Mouse (Mus musculus): ENCODE measurements at regions not wholly inside any gene's neighbourhood (a gene's known extent, or its start where the extent isn't known, plus 50 kb on each side); places are given as distances from the start of the nearest gene placed in this dataset.

DNA sequence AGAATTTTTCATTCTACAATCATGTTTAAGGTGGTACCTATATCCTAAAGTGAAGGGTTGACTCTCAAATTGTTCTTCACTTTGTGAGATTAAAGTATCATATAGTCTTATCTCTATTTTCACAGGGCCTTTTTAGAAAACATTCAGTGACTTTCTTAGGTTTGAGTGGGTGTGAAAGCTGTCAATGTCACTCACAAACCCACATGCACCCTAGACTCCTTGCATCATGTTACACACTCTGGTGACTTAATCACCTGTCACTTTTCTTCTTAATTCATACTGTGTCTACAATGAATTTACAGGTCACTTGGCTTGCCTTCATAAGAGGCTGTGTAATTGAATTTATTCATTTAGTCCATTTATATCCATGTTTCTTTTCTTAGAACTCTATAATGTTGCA lies 1026.8 kb upstream of the Alcam start:
- DNase-seq (ENCODE audit: low spot score), result no peak

DNA sequence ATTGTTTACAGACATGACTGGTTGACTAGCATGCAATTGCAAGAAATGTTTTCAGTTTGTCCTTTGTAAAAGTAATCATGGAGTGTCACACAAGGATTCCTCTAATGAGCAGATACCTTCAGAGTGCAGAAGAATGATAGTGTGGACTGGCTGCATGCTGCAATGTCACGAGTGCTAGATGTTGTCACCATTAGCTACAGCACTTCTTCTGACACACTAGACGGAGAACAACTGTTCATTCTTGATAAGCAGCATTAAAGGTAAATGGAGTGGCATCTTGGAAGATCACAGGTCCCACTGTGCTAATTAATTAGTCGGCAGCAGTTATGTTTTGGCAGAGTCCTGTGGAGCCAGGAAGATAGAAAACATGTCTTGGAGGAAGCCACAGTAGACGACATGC lies 985.6 kb upstream of the Alcam start:
- no peak for DNase-seq (ENCODE audit: low spot score)

DNA sequence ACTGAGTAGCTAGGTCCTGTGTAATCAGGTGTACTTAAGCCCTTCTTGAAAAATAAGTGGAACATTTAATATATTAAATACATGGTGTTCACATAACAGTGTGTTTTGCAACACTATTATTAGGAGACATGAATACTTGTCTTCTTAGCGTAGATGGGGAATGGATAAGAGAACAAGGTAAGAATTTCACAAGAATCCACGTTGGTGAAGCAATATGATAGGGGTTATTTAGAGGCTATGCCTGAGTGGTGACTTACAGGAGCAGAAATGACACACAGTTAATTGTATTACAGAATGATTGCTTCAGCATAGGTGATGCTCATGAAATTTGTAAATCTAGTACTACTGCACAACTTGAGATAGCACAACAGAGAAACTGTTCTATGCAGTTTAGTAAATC lies 964.5 kb upstream of the Alcam start:
- DNase-seq (ENCODE audit: low spot score), result no peak

DNA sequence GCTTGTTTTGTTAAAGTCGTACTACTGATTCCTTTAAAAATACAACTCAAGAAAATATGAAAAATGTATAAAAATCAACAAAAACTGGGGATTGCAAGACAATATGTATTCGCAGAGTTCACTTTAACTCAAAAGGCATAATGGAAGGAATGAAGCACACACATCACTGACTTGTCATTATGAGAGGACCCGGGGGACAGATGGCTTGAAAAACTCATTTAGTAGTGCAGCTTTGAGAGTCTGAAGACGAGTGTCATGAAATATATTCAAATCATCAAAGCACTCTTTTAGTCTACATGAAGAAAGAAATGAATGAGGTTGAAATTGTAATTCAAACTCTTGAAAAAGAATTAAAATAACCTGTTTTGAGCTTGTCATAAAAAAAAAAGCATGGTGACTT lies 931.3 kb upstream of the Alcam start:
- peak; percentile 3 for DNase-seq (ENCODE audit: low spot score)

DNA sequence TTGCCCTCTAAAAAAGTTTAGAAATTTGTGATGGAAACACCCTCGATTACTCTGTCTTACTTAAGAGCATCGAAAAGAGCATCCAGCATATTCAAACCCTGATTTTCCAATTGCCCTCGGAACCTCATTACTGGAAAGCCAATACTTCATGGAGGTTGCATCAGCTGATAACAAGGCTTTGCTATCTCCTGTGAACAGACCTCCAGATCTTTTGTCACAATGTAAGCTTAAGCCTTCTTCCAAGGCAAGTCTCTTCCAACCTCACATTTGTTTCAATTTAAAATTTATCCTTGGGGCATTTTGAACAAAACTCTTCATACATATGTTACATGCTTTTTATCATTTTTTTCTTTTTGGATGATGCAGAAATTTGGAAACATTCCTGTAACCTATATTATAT lies 888.3 kb upstream of the Alcam start:
- no peak for DNase-seq (ENCODE audit: low spot score)

DNA sequence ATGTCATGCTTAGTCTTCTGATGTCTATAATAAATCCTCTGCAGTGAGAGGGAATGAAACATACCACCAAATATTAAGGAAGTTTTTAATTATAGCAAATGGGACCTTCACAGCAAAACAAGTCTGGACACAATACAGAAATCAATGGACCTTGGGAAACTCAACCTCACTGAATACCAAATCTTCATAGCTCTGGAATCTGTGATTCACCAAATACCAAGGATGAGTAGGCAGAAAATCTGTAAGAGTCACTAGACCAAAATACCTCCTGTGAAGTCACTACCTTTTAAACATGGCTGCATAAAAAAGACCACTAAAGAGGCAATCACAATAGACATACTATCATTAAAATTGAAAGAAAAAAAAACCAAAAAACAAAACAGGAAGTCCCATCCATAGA lies 872.5 kb upstream of the Alcam start:
- DNase-seq (ENCODE audit: low spot score), result no peak

DNA sequence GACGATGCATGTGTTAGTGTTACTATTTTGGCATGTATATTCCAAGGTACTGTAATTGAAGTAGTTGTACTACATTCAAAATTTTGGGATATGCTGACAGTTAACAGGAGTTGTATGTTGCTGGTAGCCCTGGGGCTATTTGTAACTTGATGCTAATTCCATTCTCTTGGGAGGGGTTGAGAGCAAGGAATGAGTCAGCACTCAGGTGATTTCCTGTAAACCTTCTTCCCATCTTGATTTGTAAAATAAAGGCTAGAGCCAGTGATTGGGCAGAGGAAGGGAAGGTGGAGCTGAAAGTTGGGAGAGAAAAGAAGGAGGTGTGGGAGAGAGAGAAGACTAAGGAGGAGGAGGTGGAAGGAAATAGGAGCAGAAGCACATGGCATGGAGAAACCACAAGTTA lies 838.2 kb upstream of the Alcam start:
- no peak for DNase-seq (ENCODE audit: low spot score)

DNA sequence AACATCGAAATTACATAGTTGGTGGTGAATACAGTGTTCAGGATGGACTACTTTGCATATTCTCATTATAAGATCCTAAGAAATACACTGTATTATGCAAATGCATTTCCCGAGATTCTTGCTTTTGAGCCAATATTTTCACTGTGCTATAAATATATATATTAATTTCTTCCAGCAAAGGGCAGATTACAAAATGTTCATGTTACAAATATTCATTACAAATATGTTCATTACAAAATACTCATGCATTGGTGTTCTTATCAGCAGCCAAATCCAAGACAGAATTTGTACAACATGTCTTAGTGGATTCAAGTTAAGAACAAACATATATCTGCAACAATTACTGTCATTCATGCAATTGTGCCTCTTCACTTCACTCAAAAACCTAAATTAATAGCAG lies 828.1 kb upstream of the Alcam start:
- no peak for DNase-seq (ENCODE audit: low spot score)

DNA sequence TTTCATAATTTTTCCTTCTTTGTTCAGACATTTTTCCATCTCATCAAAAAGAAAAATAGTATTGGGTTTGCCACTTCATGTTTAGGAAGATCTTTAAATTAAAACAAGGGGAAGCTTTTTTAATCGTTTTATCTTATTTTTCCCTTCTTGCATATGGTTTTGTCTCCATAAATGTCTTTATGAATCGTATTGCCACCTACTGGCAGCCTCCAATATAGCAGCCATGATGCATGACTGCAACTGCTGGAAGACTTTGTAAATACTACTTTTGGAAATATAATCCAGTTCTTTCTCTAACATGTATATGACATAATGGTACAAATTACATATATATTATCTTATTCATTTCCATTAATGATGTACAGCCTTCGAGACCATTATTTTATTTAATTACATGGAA lies 812.2 kb upstream of the Alcam start:
- DNase-seq (ENCODE audit: low spot score), result peak; percentile 86

DNA sequence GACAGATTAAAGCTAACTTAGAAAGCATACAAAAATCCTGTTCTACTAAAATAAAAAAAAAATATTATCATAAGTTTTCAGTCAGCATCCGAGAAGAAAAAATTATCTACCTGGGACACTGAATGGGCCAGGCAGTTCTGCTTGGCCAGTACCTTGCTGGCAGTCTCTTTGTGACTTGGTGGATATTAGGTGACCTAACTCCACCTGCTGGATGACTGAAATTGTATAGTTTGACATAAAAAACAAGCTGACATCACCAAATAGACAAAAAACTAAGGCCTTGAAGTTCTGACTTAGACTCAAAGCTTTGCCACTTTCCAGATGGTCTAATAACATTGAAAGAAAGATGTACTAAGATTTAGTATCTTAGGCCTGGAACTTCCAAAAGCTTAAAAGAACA lies 791.5 kb upstream of the Alcam start:
- DNase-seq (ENCODE audit: low spot score), result no peak

DNA sequence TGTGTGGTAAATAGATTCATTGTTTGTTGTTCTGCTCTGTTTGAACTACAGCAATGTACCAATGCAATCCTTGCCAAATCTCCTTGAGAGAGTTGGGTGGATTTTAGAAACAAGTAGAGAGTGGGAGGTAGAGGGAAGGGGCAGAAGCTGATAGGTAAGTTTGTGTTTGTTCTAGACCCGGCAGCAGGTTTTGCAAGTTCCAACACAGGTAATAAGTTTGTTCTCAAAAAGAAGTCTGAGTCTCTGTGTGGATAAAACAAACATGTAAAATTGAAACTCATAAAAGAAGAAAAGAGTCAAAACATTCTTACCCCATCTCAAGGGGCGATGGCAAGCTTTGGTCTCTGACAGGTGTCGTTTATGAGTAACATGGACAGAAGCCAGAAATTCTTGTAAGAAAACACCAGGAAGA lies 788.3 kb upstream of the Alcam start:
- no peak for DNase-seq (ENCODE audit: low spot score)

DNA sequence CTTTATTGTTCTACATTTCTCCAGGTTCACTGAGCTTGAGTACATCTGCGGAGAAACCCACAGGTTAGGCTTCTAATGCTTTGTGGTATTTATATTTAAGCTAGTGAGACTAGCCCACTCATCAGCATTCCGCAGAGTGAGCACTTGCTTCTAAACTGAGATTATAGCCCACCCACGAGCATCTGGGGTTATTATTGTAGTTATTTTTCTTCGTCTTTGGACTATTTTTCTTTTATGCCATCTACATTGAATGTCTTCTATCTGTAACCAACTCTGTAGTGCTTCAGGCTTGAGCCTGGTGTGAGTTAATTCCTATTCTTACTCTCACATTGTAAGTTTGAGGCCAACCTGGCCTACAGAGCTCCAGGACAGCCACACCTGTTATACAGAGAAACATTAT lies 765.0 kb upstream of the Alcam start:
- no peak for DNase-seq (ENCODE audit: low spot score)

DNA sequence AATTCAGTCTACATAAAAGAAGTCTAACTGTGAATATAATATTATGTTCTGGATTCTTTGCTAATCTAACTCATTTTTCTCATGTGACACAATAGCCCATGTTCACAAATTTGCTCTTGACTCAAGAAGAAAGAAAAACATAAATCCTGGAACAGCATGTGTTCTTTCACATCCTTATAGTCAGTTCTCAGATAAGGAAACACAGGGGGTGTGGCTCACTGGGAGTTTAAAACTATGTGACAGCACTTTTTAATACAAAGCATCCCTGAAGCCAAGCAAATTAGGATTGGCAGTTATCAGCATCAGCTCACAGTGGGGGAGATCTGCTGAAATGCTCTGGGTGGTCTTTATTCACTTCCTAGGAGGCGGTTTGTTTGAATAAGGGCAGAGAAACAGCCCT lies 747.6 kb upstream of the Alcam start:
- DNase-seq (ENCODE audit: low spot score), result no peak

DNA sequence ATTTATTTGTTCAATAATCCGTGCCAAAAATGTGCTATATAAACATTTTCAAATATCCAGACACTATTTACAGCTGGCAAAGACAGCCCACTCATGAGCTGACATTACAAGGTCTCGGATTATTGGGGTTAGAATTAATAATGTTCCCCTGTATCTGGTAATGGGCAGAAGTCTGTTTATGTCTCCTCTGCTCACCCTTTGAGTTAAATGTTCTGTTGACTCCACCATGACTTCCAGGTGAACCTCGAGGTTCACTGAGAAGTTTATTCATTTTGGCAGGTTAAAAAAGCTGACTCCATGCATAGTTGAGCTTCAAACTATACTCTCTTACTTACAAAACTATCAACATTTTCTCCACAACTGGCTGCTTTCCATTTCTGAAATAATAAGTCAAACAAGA lies 732.6 kb upstream of the Alcam start:
- DNase-seq (ENCODE audit: low spot score), result no peak

DNA sequence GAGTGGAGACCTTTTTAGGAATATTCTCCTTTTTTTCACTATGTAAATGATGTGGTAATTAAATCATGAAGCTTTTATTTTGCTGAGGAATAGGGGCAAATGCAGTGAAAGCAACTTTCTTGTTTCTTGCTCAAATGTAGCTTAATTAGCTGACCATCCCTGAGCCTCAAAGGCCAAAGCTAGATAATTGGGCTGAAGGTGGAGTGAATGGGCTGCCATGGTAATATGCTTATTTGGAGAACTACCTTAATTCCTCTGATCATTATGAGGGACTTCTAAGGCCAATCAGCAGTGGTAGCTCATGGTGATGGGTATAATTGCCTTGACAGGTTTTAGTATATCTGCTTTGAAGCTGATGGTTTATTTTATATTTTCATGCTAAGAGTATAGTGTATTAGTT lies 702.5 kb upstream of the Alcam start:
- DNase-seq (ENCODE audit: low spot score), result no peak

DNA sequence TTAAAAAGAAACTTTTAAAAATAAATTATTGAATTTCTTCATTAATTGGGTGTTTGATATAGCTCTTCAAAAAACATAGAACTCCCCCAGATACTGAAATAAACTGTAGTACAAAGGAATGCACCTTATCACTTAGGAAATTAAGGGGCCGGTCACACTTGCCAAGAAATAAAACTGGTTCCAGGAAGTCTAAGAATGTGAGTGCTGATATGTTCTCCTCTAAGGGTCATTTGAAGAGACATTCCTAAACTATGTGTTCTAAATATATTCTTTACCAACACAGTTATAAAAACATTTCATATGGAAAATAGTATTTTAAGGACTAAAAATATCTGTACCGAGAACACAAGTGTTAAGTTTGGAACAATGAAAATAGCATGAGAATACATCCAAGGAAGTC lies 676.8 kb upstream of the Alcam start:
- no peak for DNase-seq (ENCODE audit: low spot score)

DNA sequence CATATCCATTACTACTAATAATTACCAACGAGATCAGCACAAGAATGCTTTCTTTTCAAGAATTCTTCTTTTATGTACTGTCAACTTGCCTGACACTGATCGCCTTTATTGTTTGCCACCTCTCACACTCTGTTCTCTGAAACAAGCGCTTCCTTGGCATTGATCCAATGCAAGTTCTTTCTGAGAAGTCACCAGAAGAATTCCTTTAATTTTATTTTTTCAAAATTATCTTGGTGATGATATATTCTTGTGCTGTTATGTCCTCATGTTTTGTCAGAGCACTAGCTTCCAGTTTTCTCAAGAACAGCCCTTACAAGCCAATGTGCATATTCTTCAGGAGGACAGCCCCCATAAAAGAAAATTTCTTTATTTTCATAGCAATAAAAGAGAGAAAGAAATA lies 654.9 kb upstream of the Alcam start:
- DNase-seq (ENCODE audit: low spot score), result no peak

DNA sequence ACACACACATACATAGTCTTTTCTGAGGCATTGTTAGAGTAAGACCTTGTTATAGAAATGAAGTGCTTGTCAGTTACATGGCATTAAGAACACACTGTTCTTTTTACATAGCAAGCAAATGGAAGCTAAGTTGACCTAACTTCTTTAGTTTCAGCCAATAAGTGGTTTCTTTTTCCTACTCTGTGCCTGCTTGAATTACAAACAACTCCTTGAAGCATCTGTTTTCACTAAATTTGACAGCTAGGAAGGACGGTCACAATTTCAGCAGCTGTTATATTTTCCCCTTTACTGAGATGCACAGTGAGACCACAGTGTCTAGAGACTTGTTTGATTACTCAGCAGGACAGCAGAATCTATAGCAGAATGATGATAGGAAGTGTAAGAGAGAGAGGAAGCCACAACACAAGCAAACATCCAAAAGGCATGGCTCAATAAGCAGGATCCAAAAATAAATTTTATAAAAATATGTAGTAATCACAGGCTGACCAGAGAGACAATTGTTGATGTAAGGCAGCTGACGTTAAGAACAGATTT lies 641.6 kb upstream of the Alcam start:
- DNase-seq (ENCODE audit: low spot score), result peak; percentile 30

DNA sequence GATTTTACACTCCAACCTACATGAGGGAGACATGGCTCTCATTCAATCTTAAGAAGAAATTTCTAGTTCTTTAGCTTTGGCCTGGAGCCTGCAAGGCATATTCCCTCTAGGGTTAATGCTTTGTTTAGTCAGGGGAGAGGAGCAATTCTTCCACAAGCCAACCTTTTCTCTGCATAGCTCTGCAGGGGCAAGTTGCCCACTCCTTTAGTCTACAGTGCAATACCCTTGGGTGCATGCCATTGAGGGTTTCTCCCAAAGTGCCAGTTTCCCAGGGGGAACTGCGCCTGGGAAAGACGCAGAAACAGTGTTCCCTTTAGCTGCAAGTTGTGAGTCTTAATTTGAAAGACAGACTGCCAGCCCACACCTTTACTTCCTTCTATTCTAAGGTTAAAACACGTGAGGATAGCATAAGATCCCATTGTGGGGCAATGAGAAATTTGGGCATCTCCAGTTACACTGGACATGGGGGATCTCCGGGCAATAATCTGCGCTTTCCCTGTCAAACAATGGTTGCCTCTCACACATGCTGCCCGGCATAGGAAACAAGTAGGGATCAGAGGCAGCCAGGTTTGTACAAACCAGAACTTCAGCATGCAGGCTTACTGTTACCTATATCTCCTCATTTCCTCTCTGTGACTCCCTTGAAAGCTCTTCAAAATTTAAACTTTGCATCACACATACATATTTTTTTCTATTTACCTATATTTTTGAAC lies 620.1 kb upstream of the Alcam start:
- no peak for DNase-seq (ENCODE audit: low spot score)

DNA sequence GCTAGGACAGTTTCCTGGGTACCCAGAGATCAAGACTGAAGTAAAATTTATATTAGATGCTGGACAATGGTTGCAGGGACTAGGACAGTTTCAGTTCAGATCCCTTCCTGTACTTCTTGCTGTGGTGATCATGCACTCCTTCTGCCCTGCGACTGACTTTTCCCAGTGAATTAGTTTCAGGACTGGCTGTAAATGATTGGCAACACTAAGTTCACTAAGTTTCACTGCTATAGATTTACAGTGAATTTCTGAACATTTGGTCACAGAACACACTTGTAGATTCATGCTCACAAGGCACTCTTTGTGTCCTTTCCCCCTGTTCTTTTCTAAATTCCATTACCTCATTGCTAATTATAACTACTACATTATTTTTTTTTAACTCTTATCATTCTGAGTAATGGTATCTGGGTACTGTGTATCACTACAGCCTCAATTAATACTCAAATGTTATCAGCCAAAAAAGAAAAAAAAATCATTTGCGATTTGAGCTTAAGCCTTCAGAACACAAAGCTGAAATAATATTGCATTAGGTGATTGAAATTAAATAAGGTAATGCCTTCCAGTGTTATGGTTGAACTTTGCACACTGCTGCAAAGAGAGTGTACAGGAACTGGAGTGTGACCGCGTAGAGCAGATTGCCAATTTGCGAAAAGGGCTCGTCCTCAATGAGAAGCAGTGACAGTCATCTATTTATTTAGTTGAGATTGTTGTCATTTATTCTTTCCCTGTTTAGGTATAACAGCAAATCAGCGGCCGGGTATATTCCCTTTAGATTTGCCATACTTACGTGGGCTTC lies 618.2 kb upstream of the Alcam start:
- no peak for DNase-seq (ENCODE audit: low spot score)

DNA sequence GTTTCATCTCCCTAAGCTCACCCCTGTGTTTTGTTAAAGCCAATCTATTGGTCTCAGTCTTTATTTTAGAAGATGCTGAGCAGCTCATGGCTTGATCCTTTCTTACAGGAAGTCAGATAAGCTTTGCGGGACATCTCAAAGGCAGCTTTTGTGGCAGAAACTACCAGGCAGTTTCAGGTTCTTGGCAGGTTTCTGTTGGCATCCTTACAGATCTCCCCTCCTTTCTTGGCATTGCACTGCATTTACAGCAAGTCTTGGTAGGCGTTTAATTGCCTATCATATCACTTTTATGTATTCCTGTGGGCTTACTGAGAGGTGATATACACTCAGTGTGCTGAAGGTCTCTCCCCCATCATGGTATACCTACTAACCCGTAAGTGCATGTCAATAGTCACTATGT lies 610.3 kb upstream of the Alcam start:
- no peak for DNase-seq (ENCODE audit: low spot score)

DNA sequence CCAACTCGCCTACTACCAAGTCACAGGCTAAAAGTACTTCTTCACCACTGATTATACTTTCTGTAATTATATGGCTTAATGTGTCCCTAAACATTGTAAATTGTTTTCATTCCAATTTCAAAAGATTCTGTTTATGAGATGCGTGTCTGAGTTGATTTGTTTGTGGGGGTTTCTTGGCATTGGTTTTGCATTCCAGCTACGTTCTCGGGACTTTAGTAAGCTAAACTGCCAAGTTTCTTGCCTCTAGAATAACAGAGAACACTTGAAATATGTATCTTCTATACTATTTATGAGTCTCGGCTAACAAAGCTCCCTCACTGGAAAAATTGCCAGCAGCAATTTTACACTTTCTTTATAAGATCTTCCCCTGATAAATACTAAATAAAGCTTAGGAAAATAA lies 609.2 kb upstream of the Alcam start:
- DNase-seq (ENCODE audit: low spot score), result no peak

DNA sequence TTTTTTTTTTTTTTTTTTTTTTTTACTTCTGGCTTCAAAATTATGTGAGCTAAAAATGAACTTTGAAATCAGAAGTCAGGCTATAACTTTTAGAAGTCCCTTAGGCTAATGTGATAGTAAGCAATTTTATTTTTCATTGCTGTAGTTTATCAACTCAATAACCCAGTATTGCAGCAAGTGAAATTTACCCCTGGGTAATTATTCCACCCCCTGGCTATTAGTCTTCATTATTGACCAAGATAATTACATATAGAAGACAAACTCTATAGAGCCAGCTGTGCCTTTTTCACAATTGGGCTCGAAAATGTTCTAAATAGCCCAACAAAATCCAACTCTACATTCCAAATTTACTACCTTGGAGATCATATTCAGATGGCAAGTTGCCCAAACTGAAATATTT lies 572.2 kb upstream of the Alcam start:
- no peak for DNase-seq (ENCODE audit: low spot score)

DNA sequence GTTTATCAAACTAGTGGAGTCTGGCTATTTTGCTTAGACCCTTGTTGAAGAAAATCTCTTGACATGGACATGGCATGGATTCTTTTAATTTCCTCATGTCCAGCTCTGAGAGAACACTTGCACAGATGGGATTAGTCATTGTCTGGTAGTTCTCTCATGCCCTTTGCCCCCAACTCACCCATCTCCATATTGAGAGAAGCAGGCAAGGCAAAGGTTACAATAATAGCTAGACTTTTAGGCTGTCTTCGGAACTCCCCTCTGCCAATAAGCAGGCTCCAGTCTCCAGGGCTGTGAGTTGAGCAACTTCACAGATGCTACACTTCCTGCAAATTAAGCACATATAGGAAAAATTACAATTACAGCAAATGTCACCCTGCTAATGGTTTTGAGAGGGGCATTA lies 558.0 kb upstream of the Alcam start:
- DNase-seq (ENCODE audit: low spot score), result peak; percentile 58
